Mouse (Mus musculus): ENCODE data around the gene Pgm1. TPM values are rescaled to one million over a fixed set of nuclear protein-coding genes. Genes with fewer than 3 reads are reported as not detected.

The Pgm1 gene
- total and polyA plus RNA-seq, 2 experiments from 2014 or later: 125 to 128 TPM

DNA sequence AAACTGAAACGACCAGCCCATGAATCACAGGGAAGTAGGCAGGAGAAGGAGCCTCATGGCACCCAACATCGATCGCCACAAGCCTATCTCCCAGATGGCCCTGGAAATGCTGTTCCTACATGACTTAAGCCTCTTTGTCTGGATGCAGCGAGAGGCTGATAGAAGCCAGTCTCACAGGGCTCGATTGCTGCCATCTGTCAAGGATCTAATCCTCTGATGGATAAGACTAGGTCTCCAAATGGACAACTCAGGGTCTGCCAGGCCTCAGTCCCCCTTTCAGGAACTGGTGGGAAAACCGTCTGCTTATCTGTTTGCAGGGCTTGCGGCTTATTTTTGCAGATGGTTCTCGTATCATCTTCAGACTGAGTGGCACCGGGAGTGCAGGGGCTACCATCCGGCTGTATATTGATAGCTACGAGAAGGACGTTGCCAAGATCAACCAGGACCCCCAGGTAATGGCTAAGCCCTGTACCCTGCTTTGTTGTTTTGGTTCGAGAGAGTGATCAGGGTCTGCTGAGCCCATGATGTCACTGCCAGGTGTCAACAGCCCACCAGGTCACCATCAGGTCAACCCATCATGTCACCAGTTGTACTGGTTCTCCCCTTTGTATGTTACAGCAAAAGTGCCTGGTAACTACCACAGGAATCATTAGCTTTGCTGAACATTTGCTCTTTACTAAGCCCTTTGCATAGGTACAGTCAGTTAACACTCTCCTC lies 54.6 kb downstream of the Pgm1 start:
- ATAC-seq (peak; percentile 68), DNase-seq (ENCODE audit: low spot score) (peak; percentile 62)
- Histone ChIP-seq H3K4me3 (ENCODE audit: low read length) (no peak overlapping the region), H3K9me3 (ENCODE audit: low read length) (no peaks in the 10 kb centered on the region), H3K9ac (replicated peaks; ENCODE audit: low read length) (no peak overlapping the region), H3K4me2 (ENCODE audit: low read depth, low read length) (no peak overlapping the region), H3K36me3 (ENCODE audit: insufficient read depth, low read length) (peaks cover 17% of the 10 kb centered on the region; the same call in 1 of the 2 replicates), H3K4me1 (ENCODE audit: insufficient read depth, low read length) (no peaks in the 10 kb centered on the region), H3K27me3 (ENCODE audit: insufficient read depth, low read length) (no peaks in the 10 kb centered on the region), H3K27ac (peak overlapping the region; percentile 60)
- WGBS: 65% methylated on average over 13 of the region's 13 CpGs
- TF ChIP-seq CTCF (IDR thresholded peaks at IDR 0.05; ENCODE audit: low read depth): no peak

DNA sequence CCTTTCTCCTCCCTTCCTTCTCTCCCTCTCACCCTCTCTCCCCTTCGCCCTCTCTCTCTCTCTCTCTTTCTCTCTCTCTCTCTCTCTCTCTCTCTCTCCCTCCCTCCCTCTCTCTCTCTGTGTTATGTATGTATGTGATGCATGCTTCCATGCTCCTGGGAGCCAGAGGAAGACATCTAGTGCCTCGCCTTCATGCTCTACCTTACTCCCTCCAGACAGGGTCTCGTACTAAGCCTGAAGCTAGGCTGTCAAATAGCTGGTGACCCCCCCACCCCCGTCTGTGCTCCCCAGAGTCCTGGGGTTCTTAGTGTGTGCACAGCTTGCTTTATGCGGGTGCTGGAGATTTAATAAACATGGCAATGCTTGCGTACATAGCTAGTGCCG lies 55.1 kb downstream of the Pgm1 start:
- no peak for DNase-seq (ENCODE audit: low spot score)
- 62% methylated on average over 7 of the region's 7 CpGs for WGBS

DNA sequence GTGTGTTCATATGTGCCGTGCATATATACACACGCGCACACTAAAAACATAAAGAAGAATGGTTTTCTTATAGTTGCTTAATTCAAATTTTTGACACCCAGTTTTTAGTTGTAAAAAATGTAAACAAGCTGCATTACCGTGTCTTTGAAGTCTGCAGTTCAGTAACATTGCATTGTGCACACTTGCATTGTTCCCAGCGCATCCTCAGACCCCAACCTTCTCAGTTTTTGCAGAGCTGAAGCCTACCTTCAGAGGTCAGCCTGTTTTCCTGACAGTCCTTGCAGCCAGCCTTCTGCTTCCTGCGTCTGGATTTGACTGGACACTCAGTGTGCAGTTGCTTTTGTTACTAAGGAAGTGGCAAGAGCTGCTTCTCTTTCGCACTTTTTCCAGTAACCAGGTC lies 55.9 kb downstream of the Pgm1 start:
- H3K36me3 ChIP-seq (ENCODE audit: insufficient read depth, low read length): peaks cover 17% of the 10 kb centered on the region; the same call in 1 of the 2 replicates
- no peak overlapping the region for H3K4me3 ChIP-seq (ENCODE audit: low read length)
- no peak for ATAC-seq
- no peak for DNase-seq (ENCODE audit: low spot score)
- no peaks in the 10 kb centered on the region for H3K4me1 ChIP-seq (ENCODE audit: insufficient read depth, low read length)
- no peaks in the 10 kb centered on the region for H3K9me3 ChIP-seq (ENCODE audit: low read length)
- no peak overlapping the region for H3K9ac ChIP-seq (replicated peaks; ENCODE audit: low read length)
- no peaks in the 10 kb centered on the region for H3K27me3 ChIP-seq (ENCODE audit: insufficient read depth, low read length)
- H3K4me2 ChIP-seq (ENCODE audit: low read depth, low read length): no peak overlapping the region
- WGBS: 83% methylated on average over 7 of the region's 7 CpGs
- H3K27ac ChIP-seq: peak overlapping the region; percentile 58; the same call in 1 of the 2 replicates
- TF ChIP-seq CTCF (IDR thresholded peaks at IDR 0.05; ENCODE audit: low read depth): no peak

More for the DNA sequence above, 55.1 kb downstream of the Pgm1 start:
- no peaks in the 10 kb centered on the region for H3K9me3 ChIP-seq (ENCODE audit: low read length)
- H3K36me3 ChIP-seq (ENCODE audit: insufficient read depth, low read length): peaks cover 17% of the 10 kb centered on the region; the same call in 1 of the 2 replicates
- no peak overlapping the region for H3K4me3 ChIP-seq (ENCODE audit: low read length)
- H3K4me2 ChIP-seq (ENCODE audit: low read depth, low read length): no peak overlapping the region
- ATAC-seq: peak; percentile 8; the same call in 1 of the 2 replicates
- H3K9ac ChIP-seq (replicated peaks; ENCODE audit: low read length): no peak overlapping the region
- H3K27ac ChIP-seq: peak overlapping the region; percentile 60
- no peaks in the 10 kb centered on the region for H3K27me3 ChIP-seq (ENCODE audit: insufficient read depth, low read length)
- H3K4me1 ChIP-seq (ENCODE audit: insufficient read depth, low read length): no peaks in the 10 kb centered on the region
- TF ChIP-seq CTCF (IDR thresholded peaks at IDR 0.05; ENCODE audit: low read depth): no peak

DNA sequence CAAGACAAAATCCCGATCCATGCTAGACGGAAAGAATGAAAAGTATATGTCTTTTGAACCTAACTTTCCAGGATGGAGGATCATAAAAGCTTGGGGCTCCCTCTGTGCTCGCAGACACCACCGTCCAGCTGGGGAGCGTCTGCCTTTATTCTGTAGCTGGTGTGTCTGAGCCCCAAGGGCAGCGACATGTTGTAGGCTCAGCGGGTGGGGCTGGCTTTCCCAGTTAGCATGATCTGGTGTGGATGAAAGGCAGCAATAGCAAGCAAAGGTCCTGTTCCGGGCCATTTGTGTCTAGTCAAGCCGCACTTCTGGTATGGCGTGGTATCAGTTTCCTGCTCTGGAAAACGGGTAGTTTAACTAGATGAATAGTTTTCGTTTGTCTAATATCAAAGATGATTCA lies 56.4 kb downstream of the Pgm1 start:
- ATAC-seq (no peak), DNase-seq (ENCODE audit: low spot score) (no peak)
- Histone ChIP-seq H3K27ac (no peak overlapping the region), H3K9ac (replicated peaks; ENCODE audit: low read length) (no peak overlapping the region), H3K27me3 (ENCODE audit: insufficient read depth, low read length) (no peaks in the 10 kb centered on the region), H3K36me3 (ENCODE audit: insufficient read depth, low read length) (peaks cover 14% of the 10 kb centered on the region; the same call in 1 of the 2 replicates), H3K4me1 (ENCODE audit: insufficient read depth, low read length) (no peaks in the 10 kb centered on the region), H3K4me3 (ENCODE audit: low read length) (no peak overlapping the region), H3K9me3 (ENCODE audit: low read length) (no peaks in the 10 kb centered on the region), H3K4me2 (ENCODE audit: low read depth, low read length) (no peak overlapping the region)
- no peak for TF ChIP-seq CTCF (IDR thresholded peaks at IDR 0.05; ENCODE audit: low read depth)
- WGBS: 71% methylated on average over 12 of the region's 12 CpGs

DNA sequence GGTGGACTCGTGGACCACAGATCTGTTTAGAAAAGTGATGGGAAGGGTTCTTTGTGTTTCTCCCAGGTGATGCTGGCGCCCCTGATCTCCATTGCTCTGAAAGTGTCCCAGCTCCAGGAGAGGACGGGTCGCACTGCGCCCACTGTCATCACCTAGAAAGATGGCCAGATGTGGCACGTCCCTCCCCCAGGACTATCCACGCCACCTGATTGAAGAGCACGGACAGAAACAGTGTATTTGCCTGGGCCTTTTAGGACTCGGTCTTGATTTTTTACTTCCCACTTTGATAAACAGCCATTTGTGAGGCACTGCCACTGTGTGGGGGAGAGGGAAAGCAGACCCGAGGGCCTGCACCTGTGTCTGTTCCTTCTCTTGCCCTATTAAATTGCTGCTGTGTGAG lies 57.4 kb downstream of the Pgm1 start:
- Histone ChIP-seq H3K4me3 (ENCODE audit: low read length) (no peak overlapping the region), H3K9ac (replicated peaks; ENCODE audit: low read length) (no peak overlapping the region), H3K27ac (no peak overlapping the region), H3K4me2 (ENCODE audit: low read depth, low read length) (no peak overlapping the region), H3K4me1 (ENCODE audit: insufficient read depth, low read length) (no peaks in the 10 kb centered on the region), H3K36me3 (ENCODE audit: insufficient read depth, low read length) (peaks cover 11% of the 10 kb centered on the region; the same call in 1 of the 2 replicates), H3K9me3 (ENCODE audit: low read length) (no peaks in the 10 kb centered on the region), H3K27me3 (ENCODE audit: insufficient read depth, low read length) (no peaks in the 10 kb centered on the region)
- 92% methylated on average over 10 of the region's 10 CpGs for WGBS
- ATAC-seq (no peak), DNase-seq (ENCODE audit: low spot score) (no peak)
- TF ChIP-seq CTCF (IDR thresholded peaks at IDR 0.05; ENCODE audit: low read depth): no peak

DNA sequence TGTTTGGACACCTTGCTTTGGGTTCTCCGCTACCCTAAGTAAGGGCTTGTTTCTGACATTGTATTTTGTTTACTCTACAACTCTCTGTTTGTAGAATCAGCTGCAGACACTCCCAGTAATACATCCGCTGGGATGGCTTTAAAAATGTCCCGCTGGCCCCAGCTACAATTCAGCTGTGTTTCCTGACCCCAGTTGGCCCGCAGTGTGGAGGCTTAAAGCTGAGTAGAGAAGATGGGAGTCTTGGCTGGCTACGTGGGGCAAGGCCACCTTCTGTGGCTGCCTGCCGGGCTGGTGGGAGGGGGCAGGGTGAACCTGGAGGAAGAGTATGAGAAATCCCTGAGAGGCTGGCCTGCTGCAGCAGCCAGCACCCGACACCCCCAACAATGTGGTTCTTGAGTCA lies 59.6 kb downstream of the Pgm1 start:
- Histone ChIP-seq H3K9ac (replicated peaks; ENCODE audit: low read length) (no peak overlapping the region), H3K4me2 (ENCODE audit: low read depth, low read length) (no peak overlapping the region), H3K27me3 (ENCODE audit: insufficient read depth, low read length) (no peaks in the 10 kb centered on the region), H3K36me3 (ENCODE audit: insufficient read depth, low read length) (peaks cover 8% of the 10 kb centered on the region; the same call in 1 of the 2 replicates), H3K4me3 (ENCODE audit: low read length) (no peak overlapping the region), H3K27ac (no peak overlapping the region), H3K9me3 (ENCODE audit: low read length) (no peaks in the 10 kb centered on the region), H3K4me1 (ENCODE audit: insufficient read depth, low read length) (no peaks in the 10 kb centered on the region)
- 75% methylated on average over 7 of the region's 7 CpGs for WGBS
- DNase-seq (ENCODE audit: low spot score): no peak
- ATAC-seq: no peak
- TF ChIP-seq CTCF (IDR thresholded peaks at IDR 0.05; ENCODE audit: low read depth): no peak

DNA sequence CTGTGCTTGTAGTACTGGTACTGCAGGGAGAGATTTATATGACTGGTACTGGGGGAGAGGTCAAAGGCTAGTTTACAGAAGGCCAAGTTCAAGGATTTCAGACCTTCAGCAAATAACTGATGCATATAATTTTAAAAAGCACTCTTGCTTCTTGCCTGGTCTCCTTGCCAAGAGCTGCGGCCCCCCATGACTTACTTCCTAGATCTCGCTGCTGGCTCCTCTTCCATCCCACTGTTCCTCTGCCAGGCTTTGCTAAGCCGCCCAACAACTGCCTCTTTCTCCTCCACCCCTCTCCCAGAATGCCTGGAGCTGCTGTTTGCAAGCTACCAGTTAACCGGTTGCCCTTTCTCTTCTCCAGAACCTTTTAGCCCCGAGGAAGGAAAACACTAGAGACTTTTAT lies 71.8 kb downstream of the Pgm1 start:
- DNase-seq (ENCODE audit: low spot score) (no peak), ATAC-seq (no peak)
- H3K27me3 ChIP-seq (ENCODE audit: insufficient read depth, low read length): no peaks in the 10 kb centered on the region
- no peaks in the 10 kb centered on the region for H3K36me3 ChIP-seq (ENCODE audit: insufficient read depth, low read length)
- no peak overlapping the region for H3K27ac ChIP-seq
- no peaks in the 10 kb centered on the region for H3K9me3 ChIP-seq (ENCODE audit: low read length)
- H3K4me3 ChIP-seq (ENCODE audit: low read length): no peak overlapping the region
- no peak overlapping the region for H3K4me2 ChIP-seq (ENCODE audit: low read depth, low read length)
- 51% methylated on average over 5 of the region's 5 CpGs for WGBS
- no peaks in the 10 kb centered on the region for H3K4me1 ChIP-seq (ENCODE audit: insufficient read depth, low read length)
- H3K9ac ChIP-seq (replicated peaks; ENCODE audit: low read length): no peak overlapping the region
- TF ChIP-seq CTCF (IDR thresholded peaks at IDR 0.05; ENCODE audit: low read depth): no peak

Measured in hindbrain, postnatal 0 days (tissue).